Comparison of ENCODE assay signal across 9 mouse cellular contexts in genomic region chr11:55113209-55113860, GRCm38 (mm10). TPM values are rescaled to one million over a fixed set of nuclear protein-coding genes. Genes with fewer than 3 reads are reported as not detected.
DNase-seq lines count a peak whose midpoint lies in the region; ATAC-seq and TF ChIP-seq lines count a peak whose summit lies in the region.
"Had no signal": no experiment of that assay in that cellular context is flagged by ENCODE, and none has a peak within 500 bp of the region (broad histone marks: within the 10 kb centered on the region; RNA-seq: fewer than 3 reads in every experiment).

No protein-coding gene starts in this region.

- H3K36me3 ChIP-seq in lung, embryonic 15.5 days: no peaks in the 10 kb centered on the region
- H3K36me3 ChIP-seq in thymus, adult 2 months (ENCODE audit: control insufficient read depth, insufficient read depth, low read length): no peaks in the 10 kb centered on the region

- TF ChIP-seq POLR2A in thymus, adult 2 months (IDR thresholded peaks at IDR 0.05; ENCODE audit: control insufficient read depth, extremely low read depth, insufficient read depth, low read length, poor library complexity): no peak

- no peaks in the 10 kb centered on the region for H3K27me3 ChIP-seq in lung, embryonic 15.5 days
- H3K27me3 ChIP-seq in thymus, adult 2 months (ENCODE audit: control insufficient read depth, insufficient read depth, low read length): no peaks in the 10 kb centered on the region
- H3K27me3 ChIP-seq: hindbrain, embryonic 13.5 days had no signal

- no peak overlapping the region for H3K4me3 ChIP-seq in brown adipose tissue, adult 24 weeks (ENCODE audit: insufficient read depth, low read depth, low read length)
- H3K4me3 ChIP-seq in lung, embryonic 15.5 days: no peak overlapping the region
- H3K4me3 ChIP-seq in thymus, adult 2 months (ENCODE audit: control insufficient read depth, insufficient read depth, low read length): no peak overlapping the region
- H3K4me3 ChIP-seq: hindbrain, embryonic 13.5 days had no signal

- ATAC-seq in lung, embryonic 15.5 days (ENCODE audit: borderline replicate concordance, extremely low read depth, low FRiP score, low TSS enrichment): peak; percentile 33; the same call in 1 of the 2 replicates

- DNase-seq in layer of hippocampus, adult 11-12 months (ENCODE audit: low spot score): peak; percentile 42
- DNase-seq in layer of hippocampus, postnatal 25 days (ENCODE audit: extremely low spot score in 1 of 2, low spot score in 1 of 2): no peak
- peak; percentile 47 for DNase-seq in thymus, adult 2 months
- DNase-seq in gastrocnemius, postnatal 10 days: no peak
- DNase-seq in right cerebral cortex, postnatal 36 days (ENCODE audit: low spot score in 2 of 2): no peak
- DNase-seq in layer of hippocampus, adult 8-10 months (ENCODE audit: low spot score in 2 of 2): no peak

- no peaks in the 10 kb centered on the region for H3K4me1 ChIP-seq in brown adipose tissue, adult 24 weeks (ENCODE audit: control insufficient read depth, insufficient read depth, insufficient read length, low read length)
- H3K4me1 ChIP-seq in lung, embryonic 15.5 days: peaks cover 15% of the 10 kb centered on the region
- H3K4me1 ChIP-seq in thymus, adult 2 months (replicated peaks; ENCODE audit: control insufficient read depth, insufficient read depth, low read length): peaks cover 12% of the 10 kb centered on the region
- H3K4me1 ChIP-seq: hindbrain, embryonic 13.5 days had no signal

- H3K9me3 ChIP-seq in lung, embryonic 15.5 days: no peaks in the 10 kb centered on the region
- H3K9me3 ChIP-seq: hindbrain, embryonic 13.5 days had no signal

- no peak overlapping the region for H3K4me2 ChIP-seq in lung, embryonic 15.5 days
- H3K4me2 ChIP-seq: hindbrain, embryonic 13.5 days had no signal

- TF ChIP-seq CTCF in thymus, adult 2 months (IDR thresholded peaks at IDR 0.05; ENCODE audit: borderline replicate concordance, control insufficient read depth, extremely low read depth, insufficient read depth, low read length, poor library complexity): no peak

- H3K9ac ChIP-seq in lung, embryonic 15.5 days: no peak overlapping the region
- H3K9ac ChIP-seq: hindbrain, embryonic 13.5 days had no signal

- 37% methylated on average over 7 of the region's 7 CpGs for WGBS in lung, embryonic 15.5 days
- WGBS in thymus, adult 2 months: 25% methylated on average over 7 of the region's 7 CpGs

- H3K27ac ChIP-seq in brown adipose tissue, adult 24 weeks (replicated peaks; ENCODE audit: low read depth, low read length): peak overlapping the region; percentile 45; the same call in 1 of the 2 replicates
- peak overlapping the region; percentile 20; the same call in 1 of the 2 replicates for H3K27ac ChIP-seq in lung, embryonic 15.5 days
- peak overlapping the region; percentile 72 for H3K27ac ChIP-seq in thymus, adult 2 months (ENCODE audit: control insufficient read depth, insufficient read depth, low read length)
- H3K27ac ChIP-seq: hindbrain, embryonic 13.5 days had no signal

RNA-seq across cellular contexts. Expression of gene Gm2a, which starts 15.4 kb away (rescaled TPM):
- total RNA-seq in layer of hippocampus, postnatal 25 days (2021): 10 to 100 TPM; 38.7 to 42.5 TPM
- 57.5 and 65.4 TPM in 2 replicates for polyA plus RNA-seq in brown adipose tissue, adult 24 weeks (2012; ENCODE audit: insufficient read depth, insufficient read length, missing spikeins)
- 18.4 and 21.3 TPM in 2 replicates for polyA plus RNA-seq in lung, embryonic 15.5 days (2015; fragmentation: Nextera tagmentation; extraction: Ambion mirVana)
- polyA plus RNA-seq in thymus, adult 2 months (2012; rRNA removed): 37.2 and 39.9 TPM in 2 replicates
- total RNA-seq in gastrocnemius, postnatal 10 days (2021): 10 to 100 TPM; 12.3 to 14.5 TPM
- 10 to 100 TPM; 28.3 to 45.4 (median 36.9) TPM for total RNA-seq in layer of hippocampus, adult 8-10 months (2022)

RNA-seq across cellular contexts. Expression of gene Ccdc69, which starts 35.4 kb away (rescaled TPM):
- total RNA-seq in layer of hippocampus, postnatal 25 days (2021): under 1 TPM; 0.37 to 0.52 TPM
- polyA plus RNA-seq in brown adipose tissue, adult 24 weeks (2012; ENCODE audit: insufficient read depth, insufficient read length, missing spikeins): 42.5 and 46.3 TPM in 2 replicates
- 2.9 and 3.8 TPM in 2 replicates for polyA plus RNA-seq in lung, embryonic 15.5 days (2015; fragmentation: Nextera tagmentation; extraction: Ambion mirVana)
- 13.9 and 16.5 TPM in 2 replicates for polyA plus RNA-seq in thymus, adult 2 months (2012; rRNA removed)
- 10 to 100 TPM; 14.1 to 14.4 TPM for total RNA-seq in gastrocnemius, postnatal 10 days (2021)
- total RNA-seq in layer of hippocampus, adult 8-10 months (2022): 1 to 10 TPM in 1 of 4 experiments, under 1 TPM in 3; 0.32 to 1.1 (median 0.75) TPM

RNA-seq across cellular contexts. Expression of gene Slc36a3, which starts 38.2 kb away (rescaled TPM):
- not detected for total RNA-seq in layer of hippocampus, postnatal 25 days (2021)
- polyA plus RNA-seq in brown adipose tissue, adult 24 weeks (2012; ENCODE audit: insufficient read depth, insufficient read length, missing spikeins): not detected in 2 replicates
- not detected in 2 replicates for polyA plus RNA-seq in lung, embryonic 15.5 days (2015; fragmentation: Nextera tagmentation; extraction: Ambion mirVana)
- 0.48 and 0.74 TPM in 2 replicates for polyA plus RNA-seq in thymus, adult 2 months (2012; rRNA removed)
- total RNA-seq in gastrocnemius, postnatal 10 days (2021): not detected
- total RNA-seq in layer of hippocampus, adult 8-10 months (2022): not detected
- polyA plus RNA-seq: hindbrain, embryonic 13.5 days had no signal

Comparison
In these comparisons a context has a peak if more than half of its experiments do, and no peak if none do; other contexts are left out.
1. DNase-seq: peak in layer of hippocampus, adult 11-12 months (single experiment) and thymus, adult 2 months (single experiment); none in layer of hippocampus, postnatal 25 days (0 of 2), gastrocnemius, postnatal 10 days (single experiment), right cerebral cortex, postnatal 36 days (0 of 2) and layer of hippocampus, adult 8-10 months (0 of 2).
2. H3K27ac ChIP-seq: peak in every context shown above with its lines; median percentile 72 in thymus, adult 2 months; 45 in brown adipose tissue, adult 24 weeks; 20 in lung, embryonic 15.5 days.
3. RNA of gene Ccdc69, which starts 35.4 kb away (total RNA-seq): 14.1 to 14.4 TPM in gastrocnemius, postnatal 10 days; 0.32 to 1.1 TPM in layer of hippocampus, adult 8-10 months and 0.37 to 0.52 TPM in layer of hippocampus, postnatal 25 days; every median in the first group is over 4 times any median in the second.